Mouse (Mus musculus): Measurements from ENCODE around the gene Klhdc7b.

DNA sequence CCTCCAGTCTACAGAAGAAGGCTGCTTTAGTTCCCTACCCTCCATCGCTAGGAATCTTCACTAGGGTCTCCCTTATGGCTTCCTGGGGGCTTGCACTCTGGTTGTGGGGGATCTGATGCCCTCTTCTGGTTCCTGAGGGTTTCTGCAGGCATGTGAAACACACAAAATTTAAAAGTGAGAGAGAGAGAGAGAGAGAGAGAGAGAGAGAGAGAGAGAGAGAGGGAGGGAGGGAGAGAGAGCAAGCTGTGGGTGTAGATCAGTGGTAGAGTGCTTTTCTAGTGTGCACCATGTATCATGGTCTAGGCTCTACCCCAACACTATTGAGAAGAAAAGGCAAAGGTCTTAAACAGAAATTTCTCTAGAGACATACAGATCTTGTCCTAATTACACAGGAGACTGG lies 43.0 kb upstream of the Klhdc7b start:
- TF ChIP-seq RCOR1 (conservative IDR thresholded peaks at IDR 0.05; ENCODE audit: low read depth, low read length) = no peak
- TF ChIP-seq POLR2A (IDR thresholded peaks at IDR 0.05; ENCODE audit: low read depth, low read length) = no peak
- peak in 1 of 2 experiments; percentile 43; a peak in 2 of 4 replicates for TF ChIP-seq CTCF (conservative IDR thresholded peaks at IDR 0.05 in 1 of 2, IDR thresholded peaks at IDR 0.05 in 1 of 2; ENCODE audit: low read depth in 2 of 2, low read length in 2 of 2)
- TF ChIP-seq ELF1 (IDR thresholded peaks at IDR 0.05; ENCODE audit: low read depth, low read length) = no peak
- TF ChIP-seq TCF12 (IDR thresholded peaks at IDR 0.05; ENCODE audit: low read depth, low read length) = no peak
- no peak for TF ChIP-seq EP300 (IDR thresholded peaks at IDR 0.05; ENCODE audit: low read length)
- TF ChIP-seq IRF4 (IDR thresholded peaks at IDR 0.05; ENCODE audit: low read depth, low read length) = no peak
- peak; percentile 14 for TF ChIP-seq RAD21 (IDR thresholded peaks at IDR 0.05; ENCODE audit: low read depth, low read length)
- TF ChIP-seq MAX (IDR thresholded peaks at IDR 0.05; ENCODE audit: low read length) = no peak
- TF ChIP-seq ZNF384 (IDR thresholded peaks at IDR 0.05; ENCODE audit: low read depth, low read length) = no peak
- TF ChIP-seq HCFC1 (IDR thresholded peaks at IDR 0.05; ENCODE audit: low read depth, low read length) = no peak
- no peak for TF ChIP-seq E2F4 (IDR thresholded peaks at IDR 0.05; ENCODE audit: insufficient replicate concordance, low read depth, low read length)
